Comparison of ENCODE assay signal across 38 mouse cellular contexts in the genomic region with DNA sequence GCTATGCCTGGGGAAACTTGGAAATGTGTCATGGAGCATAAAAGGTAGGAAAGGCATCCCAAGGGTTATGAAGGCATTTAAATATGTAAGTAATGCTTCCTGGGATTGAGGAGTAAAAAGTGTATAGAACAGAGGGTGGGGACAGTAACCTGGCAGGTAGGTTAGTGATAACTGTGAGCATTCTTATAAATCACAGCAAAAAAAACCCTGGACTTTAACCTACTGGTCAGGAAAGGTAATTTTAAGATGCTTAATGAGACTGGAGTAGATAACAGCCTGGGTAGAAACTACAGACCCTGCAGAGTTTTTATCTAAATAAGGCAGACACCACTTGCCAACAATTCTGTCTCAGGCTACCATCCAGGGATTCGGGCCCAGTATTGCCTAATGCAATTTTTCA. TPM values are rescaled to one million over a fixed set of nuclear protein-coding genes. Genes with fewer than 3 reads are reported as not detected.
"Had no signal": no experiment of that assay in that cellular context is flagged by ENCODE, and none has a peak within 500 bp of the region (broad histone marks: within the 10 kb centered on the region; RNA-seq: fewer than 3 reads in every experiment).

No protein-coding gene starts in this region.

- ATAC-seq: inflammation-experienced regulatory T-cells, adult 6 months; liver, embryonic 12.5 days had no signal

- H3K4me2 ChIP-seq: heart, embryonic 12.5 days; hindbrain, embryonic 13.5 days; hindbrain, embryonic 15.5 days; kidney, embryonic 15.5 days; limb, embryonic 13.5 days; limb, embryonic 15.5 days; liver, embryonic 12.5 days had no signal

- H3K4me3 ChIP-seq: gastrocnemius, adult 2 months; heart, embryonic 10.5 days; heart, embryonic 12.5 days; hindbrain, embryonic 13.5 days; hindbrain, embryonic 15.5 days; kidney, embryonic 15.5 days; limb, embryonic 13.5 days; limb, embryonic 15.5 days; liver, embryonic 12.5 days had no signal

- H3K27me3 ChIP-seq: heart, embryonic 12.5 days; limb, embryonic 13.5 days; limb, embryonic 15.5 days; liver, embryonic 12.5 days had no signal

- H3K27ac ChIP-seq: gastrocnemius, adult 2 months; heart, embryonic 10.5 days; hindbrain, embryonic 13.5 days; hindbrain, embryonic 15.5 days; kidney, embryonic 15.5 days; kidney, postnatal 0 days; limb, embryonic 13.5 days; limb, embryonic 15.5 days; liver, embryonic 12.5 days; liver, embryonic 14.5 days had no signal

- DNase-seq: gastrocnemius, adult 2 months; gastrocnemius, postnatal 10 days; gastrocnemius, postnatal 25 days; heart, adult 18-20 months; heart, postnatal 10 days; heart, postnatal 36 days; kidney, adult 11 months; kidney, adult 2 months; kidney, adult 9 months; kidney, postnatal 14 days; kidney, postnatal 36 days; layer of hippocampus, adult 9-11 months; layer of hippocampus, postnatal 36 days; left cerebral cortex, postnatal 4 days had no signal

- H3K36me3 ChIP-seq: heart, embryonic 10.5 days; heart, embryonic 12.5 days; hindbrain, embryonic 13.5 days; hindbrain, embryonic 15.5 days; kidney, embryonic 15.5 days; limb, embryonic 13.5 days; limb, embryonic 15.5 days; liver, embryonic 12.5 days had no signal

- H3K9ac ChIP-seq: heart, embryonic 12.5 days; hindbrain, embryonic 13.5 days; hindbrain, embryonic 15.5 days; kidney, embryonic 15.5 days; limb, embryonic 13.5 days; limb, embryonic 15.5 days; liver, embryonic 12.5 days; liver, embryonic 14.5 days had no signal

- H3K9me3 ChIP-seq: heart, embryonic 10.5 days; heart, embryonic 12.5 days; hindbrain, embryonic 13.5 days; hindbrain, embryonic 15.5 days; kidney, embryonic 15.5 days; limb, embryonic 13.5 days; limb, embryonic 15.5 days; liver, embryonic 12.5 days had no signal

- H3K4me1 ChIP-seq: heart, embryonic 10.5 days; heart, embryonic 12.5 days; hindbrain, embryonic 13.5 days; hindbrain, embryonic 15.5 days; kidney, embryonic 15.5 days; limb, embryonic 13.5 days; limb, embryonic 15.5 days; liver, embryonic 12.5 days had no signal

RNA-seq across cellular contexts. Expression of a gene that starts 13.1 kb away (rescaled TPM):
- total RNA-seq: gastrocnemius, adult 2 months; gastrocnemius, postnatal 10 days; gastrocnemius, postnatal 25 days; gastrocnemius, postnatal 4 days; granulocyte monocyte progenitor cell, adult 5-6 weeks; heart, adult 18-20 months; heart, adult 8-10 months; heart, postnatal 10 days; heart, postnatal 36 days; hematopoietic stem cell, adult 5-6 weeks; liver, adult 2 months had no signal
- polyA plus RNA-seq: heart, embryonic 12.5 days; heart, embryonic 14.5 days; heart, embryonic 16.5 days; hindbrain, embryonic 11.5 days; inflammation-experienced regulatory T-cells, adult 6 months; kidney, adult 2 months; kidney, embryonic 15.5 days; kidney, postnatal 0 days; large intestine, adult 2 months; liver, adult 2 months; liver, embryonic 14.5 days; liver, embryonic 16.5 days had no signal

RNA-seq across cellular contexts. Expression of a gene that starts 19.2 kb away (rescaled TPM):
- total RNA-seq: gastrocnemius, adult 2 months; gastrocnemius, postnatal 4 days; granulocyte monocyte progenitor cell, adult 5-6 weeks; hematopoietic stem cell, adult 5-6 weeks; layer of hippocampus, postnatal 14 days; layer of hippocampus, postnatal 36 days; left cerebral cortex, postnatal 10 days; liver, adult 2 months had no signal
- polyA plus RNA-seq: heart, embryonic 10.5 days; heart, embryonic 12.5 days; heart, embryonic 14.5 days; heart, embryonic 16.5 days; inflammation-experienced regulatory T-cells, adult 6 months; kidney, adult 2 months; kidney, embryonic 15.5 days; kidney, postnatal 0 days; large intestine, adult 2 months; limb, embryonic 11.5 days; liver, adult 2 months; liver, embryonic 12.5 days; liver, embryonic 14.5 days; liver, embryonic 16.5 days had no signal
